In the genomic region with DNA sequence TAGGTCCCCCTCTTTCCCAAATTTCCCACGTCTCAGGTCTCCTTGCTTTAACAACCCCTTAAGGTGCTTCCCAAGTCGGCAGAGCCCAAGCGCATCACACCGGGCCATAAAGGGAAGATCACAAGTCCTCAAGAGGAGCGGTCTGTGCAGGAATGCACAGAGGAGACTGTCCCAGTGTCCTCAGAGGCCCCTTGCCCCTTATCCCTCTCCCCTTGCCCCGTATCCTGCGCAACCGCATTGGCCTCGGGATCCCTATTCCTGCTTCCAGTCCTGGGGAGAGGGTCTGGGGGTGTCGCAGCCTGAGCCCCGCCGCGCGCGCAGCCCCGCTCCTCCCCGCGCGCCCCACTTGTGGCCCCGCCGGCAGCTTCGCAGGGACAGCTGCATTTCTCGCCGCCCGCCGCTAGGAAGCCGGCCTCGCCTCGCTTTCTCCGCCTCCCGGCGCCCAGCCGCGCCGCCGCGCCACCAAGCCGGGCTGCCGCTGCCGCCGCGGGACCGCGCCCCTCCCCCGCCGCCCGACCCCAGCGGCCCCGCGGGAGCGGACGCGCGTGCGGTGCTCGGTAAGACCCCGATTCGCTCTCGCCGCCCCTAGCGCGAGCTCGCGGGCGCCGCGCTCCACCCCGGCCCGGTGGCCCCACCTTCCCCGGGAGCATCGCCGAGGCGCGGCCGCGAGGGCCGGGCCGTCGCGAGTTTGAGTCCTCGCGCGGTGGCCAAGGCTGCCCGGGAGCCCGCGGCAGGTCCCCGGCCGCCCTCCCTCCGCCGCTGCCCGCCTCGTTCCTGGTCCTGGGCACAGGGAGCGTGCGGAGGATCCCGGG, we compare ENCODE assay signal across 8 mouse cellular contexts. TPM values are rescaled to one million over a fixed set of nuclear protein-coding genes. Genes with fewer than 3 reads are reported as not detected.
DNase-seq lines count a peak whose midpoint lies in the region; ATAC-seq and TF ChIP-seq lines count a peak whose summit lies in the region.

No protein-coding gene starts in this region.

- TF ChIP-seq CTCF in bone marrow macrophage, adult 2 months (IDR thresholded peaks at IDR 0.05; ENCODE audit: low read depth, low read length), result no peak
- TF ChIP-seq CTCF in lung, adult 2 months (IDR thresholded peaks at IDR 0.05; ENCODE audit: insufficient read depth, low read length), result 0 out of 2 replicates have a peak, but pooled peaks have one; percentile 11

- H3K4me2 ChIP-seq in forebrain, embryonic 12.5 days, result peak overlapping the region; percentile 88
- peak overlapping the region; percentile 87 for H3K4me2 ChIP-seq in neural tube, embryonic 15.5 days

- H3K36me3 ChIP-seq in forebrain, embryonic 12.5 days (replicated peaks), result no peaks in the 10 kb centered on the region
- H3K36me3 ChIP-seq in neural tube, embryonic 15.5 days, result no peaks in the 10 kb centered on the region

- H3K27me3 ChIP-seq in forebrain, embryonic 12.5 days, result peaks cover 19% of the 10 kb centered on the region; the same call in 1 of the 2 replicates
- no peaks in the 10 kb centered on the region for H3K27me3 ChIP-seq in neural tube, embryonic 15.5 days (replicated peaks)

- peaks cover 9% of the 10 kb centered on the region for H3K4me1 ChIP-seq in bone marrow macrophage, adult 2 months (ENCODE audit: control insufficient read depth, insufficient read depth, low read length)
- H3K4me1 ChIP-seq in forebrain, embryonic 12.5 days, result peaks cover 37% of the 10 kb centered on the region
- peaks cover 5% of the 10 kb centered on the region for H3K4me1 ChIP-seq in lung, adult 2 months (ENCODE audit: control insufficient read depth, insufficient read depth, low read length)
- peaks cover 46% of the 10 kb centered on the region for H3K4me1 ChIP-seq in neural tube, embryonic 15.5 days

- peak overlapping the region; percentile 78 for H3K4me3 ChIP-seq in bone marrow macrophage, adult 2 months (ENCODE audit: insufficient read depth, low read length)
- H3K4me3 ChIP-seq in forebrain, embryonic 12.5 days (replicated peaks), result peak overlapping the region; percentile 91
- peak overlapping the region; percentile 86 for H3K4me3 ChIP-seq in lung, adult 2 months (replicated peaks; ENCODE audit: extremely low read depth, low read depth, low read length)
- peak overlapping the region; percentile 71 for H3K4me3 ChIP-seq in neural tube, embryonic 15.5 days (replicated peaks)

- ATAC-seq in CD4-positive, CD25-positive, alpha-beta regulatory T cell, adult 4 months, result peak; percentile 85
- peak; percentile 79 for ATAC-seq in forebrain, embryonic 12.5 days (ENCODE audit: low FRiP score)
- peak; percentile 61 for ATAC-seq in neural tube, embryonic 15.5 days (ENCODE audit: low FRiP score)

- H3K9ac ChIP-seq in forebrain, embryonic 12.5 days, result peak overlapping the region; percentile 98
- H3K9ac ChIP-seq in neural tube, embryonic 15.5 days (replicated peaks), result peak overlapping the region; percentile 93

- intact Hi-C loops in heart, postnatal 14 days (cut with DNase I), result loop anchor here (2.0 to 5.0 kb wide), 2 partner anchors 20 to 63 kb away; no protein-coding TSS in a partner anchor

- DNase-seq in heart, postnatal 14 days, result peak; percentile 87 to 88
- peak; percentile 71 to 76 for DNase-seq in layer of hippocampus, adult 18-20 months (ENCODE audit: low spot score in 2 of 2)
- peak; percentile 81 for DNase-seq in lung, adult 2 months
- peak; percentile 49 for DNase-seq in testis, postnatal 14 days (ENCODE audit: low spot score)

- no peak for TF ChIP-seq POLR2A in bone marrow macrophage, adult 2 months (IDR thresholded peaks at IDR 0.05; ENCODE audit: borderline replicate concordance, low read depth, low read length)
- TF ChIP-seq POLR2A in lung, adult 2 months (IDR thresholded peaks at IDR 0.05; ENCODE audit: borderline replicate concordance, extremely low read depth, low read depth, low read length), result 0 out of 2 replicates have a peak, but pooled peaks have one; percentile 6

- under 1% methylated on average over 85 of the region's 95 CpGs for WGBS in forebrain, embryonic 12.5 days
- WGBS in lung, adult 2 months, result under 1% methylated on average over 95 of the region's 95 CpGs
- WGBS in neural tube, embryonic 15.5 days, result under 1% methylated on average over 76 of the region's 95 CpGs

- no peak overlapping the region for H3K27ac ChIP-seq in bone marrow macrophage, adult 2 months (ENCODE audit: insufficient read depth, low read depth, low read length)
- H3K27ac ChIP-seq in forebrain, embryonic 12.5 days, result peak overlapping the region; percentile 92
- H3K27ac ChIP-seq in neural tube, embryonic 15.5 days (replicated peaks), result peak overlapping the region; percentile 92

- no peaks in the 10 kb centered on the region for H3K9me3 ChIP-seq in forebrain, embryonic 12.5 days
- no peaks in the 10 kb centered on the region for H3K9me3 ChIP-seq in neural tube, embryonic 15.5 days (replicated peaks)

RNA-seq across cellular contexts. Expression of a gene that starts 1.1 kb away (rescaled TPM):
- 1 to 10 TPM; 4.1 to 9.9 TPM for polyA plus RNA-seq in CD4-positive, CD25-positive, alpha-beta regulatory T cell, adult 4 months (2017; shearing (Covaris generic))
- 9.7 and 13.1 TPM in 2 replicates for polyA plus RNA-seq in bone marrow macrophage, adult 2 months (2012; ENCODE audit: insufficient read depth, insufficient read length, missing spikeins)
- polyA plus RNA-seq in forebrain, embryonic 12.5 days (2016; fragmentation: Nextera tagmentation; extraction: Ambion mirVana), result 41.1 and 42.5 TPM in 2 replicates
- total RNA-seq in heart, postnatal 14 days (2021), result 10 to 100 TPM; 47.9 to 55.6 TPM
- 10 to 100 TPM; 27.9 to 31.8 TPM for total RNA-seq in layer of hippocampus, adult 18-20 months (2021)
- 40.7 and 42.9 TPM in 2 replicates for polyA plus RNA-seq in lung, adult 2 months (2012; rRNA removed)
- polyA plus RNA-seq in neural tube, embryonic 15.5 days (2015; fragmentation: Nextera tagmentation; extraction: Ambion mirVana), result 40.6 and 49.0 TPM in 2 replicates

RNA-seq across cellular contexts. Expression of a gene that starts 30.9 kb away (rescaled TPM):
- polyA plus RNA-seq in CD4-positive, CD25-positive, alpha-beta regulatory T cell, adult 4 months (2017; shearing (Covaris generic)), result 10 to 100 TPM; 23.6 to 25.6 TPM
- 25.1 and 29.7 TPM in 2 replicates for polyA plus RNA-seq in bone marrow macrophage, adult 2 months (2012; ENCODE audit: insufficient read depth, insufficient read length, missing spikeins)
- polyA plus RNA-seq in forebrain, embryonic 12.5 days (2016; fragmentation: Nextera tagmentation; extraction: Ambion mirVana), result 84.8 and 91.5 TPM in 2 replicates
- 10 to 100 TPM; 41.5 to 41.9 TPM for total RNA-seq in heart, postnatal 14 days (2021)
- total RNA-seq in layer of hippocampus, adult 18-20 months (2021), result 10 to 100 TPM; 23.2 to 24.7 TPM
- polyA plus RNA-seq in lung, adult 2 months (2012; rRNA removed), result 22.4 and 26.5 TPM in 2 replicates
- 35.0 and 39.1 TPM in 2 replicates for polyA plus RNA-seq in neural tube, embryonic 15.5 days (2015; fragmentation: Nextera tagmentation; extraction: Ambion mirVana)

RNA-seq across cellular contexts. Expression of a gene that starts 51.8 kb away (rescaled TPM):
- 10 to 100 TPM; 23.5 to 47.7 TPM for polyA plus RNA-seq in CD4-positive, CD25-positive, alpha-beta regulatory T cell, adult 4 months (2017; shearing (Covaris generic))
- polyA plus RNA-seq in bone marrow macrophage, adult 2 months (2012; ENCODE audit: insufficient read depth, insufficient read length, missing spikeins), result 142 and 144 TPM in 2 replicates
- polyA plus RNA-seq in forebrain, embryonic 12.5 days (2016; fragmentation: Nextera tagmentation; extraction: Ambion mirVana), result 564 and 577 TPM in 2 replicates
- total RNA-seq in heart, postnatal 14 days (2021), result 100 to 1,000 TPM; 118 to 131 TPM
- 100 to 1,000 TPM; 219 to 225 TPM for total RNA-seq in layer of hippocampus, adult 18-20 months (2021)
- polyA plus RNA-seq in lung, adult 2 months (2012; rRNA removed), result 76.5 and 93.4 TPM in 2 replicates
- polyA plus RNA-seq in neural tube, embryonic 15.5 days (2015; fragmentation: Nextera tagmentation; extraction: Ambion mirVana), result 183 and 211 TPM in 2 replicates
